Mouse (Mus musculus) CH12.LX (cell line): Measurements from ENCODE around the gene Mslnl. TPM values are rescaled to one million over a fixed set of nuclear protein-coding genes. Genes with fewer than 3 reads are reported as not detected.
A peak's percentile ranks its signal among the peaks of the same experiment; 100 is the strongest.

Experiments
- DNase-seq: peaks from one replicate; pipeline ENCODE4 v3.0.0-alpha.2; 2013; ENCODE audit errors: extremely low read depth
- H3K27ac ChIP-seq: 2 replicates; pipeline ENCODE4 v1.5.1; 2012; ENCODE audit warnings: low read depth, mild to moderate bottlenecking, control low read depth, moderate library complexity; ENCODE audit not compliant: insufficient read depth
- H3K27me3 ChIP-seq: replicated peaks from 2 replicates; pipeline ENCODE3; 2012; ENCODE audit warnings: inconsistent platforms
- H3K36me3 ChIP-seq, 2 experiments: replicated peaks in 1 of 2; 2 replicates each; pipeline versions ENCODE3 to v1.6.1; 2012; ENCODE audit warnings: inconsistent platforms in 1 of 2, low read length in 1 of 2, mild to moderate bottlenecking in 1 of 2, mixed read lengths in 1 of 2, moderate library complexity in 1 of 2; ENCODE audit not compliant: control insufficient read depth in 1 of 2, insufficient read depth in 1 of 2
- H3K4me1 ChIP-seq, 2 experiments: 2 replicates each; pipeline ENCODE4 v1.6.1; 2012; ENCODE audit warnings: inconsistent platforms in 1 of 2, moderate library complexity in 1 of 2; ENCODE audit not compliant: insufficient read depth in 2 of 2, control insufficient read depth in 1 of 2
- H3K4me2 ChIP-seq: 2 replicates; pipeline ENCODE4 v1.6.1; 2012; ENCODE audit warnings: low read depth, mild to moderate bottlenecking, control low read depth; ENCODE audit not compliant: poor library complexity, insufficient read depth, severe bottlenecking
- H3K4me3 ChIP-seq, 3 experiments: fragments of 150-350 bp in 1 of 3; sonication (generic) in 1 of 3; replicated peaks in 1 of 3; 2 replicates each; pipeline versions ENCODE3 to v1.5.1; 2011 to 2012; ENCODE audit warnings: low read depth in 2 of 3, low read length in 2 of 3, mild to moderate bottlenecking in 2 of 3, moderate library complexity in 2 of 3, control low read depth in 1 of 3, improper control_type of control experiment in 1 of 3, inconsistent platforms in 1 of 3, mixed read lengths in 1 of 3; ENCODE audit not compliant: poor library complexity in 1 of 3
- H3K79me2 ChIP-seq: replicated peaks from 2 replicates; pipeline ENCODE4 v1.6.1; 2012; ENCODE audit warnings: mild to moderate bottlenecking, moderate library complexity; ENCODE audit not compliant: control insufficient read depth, poor library complexity, insufficient read depth, severe bottlenecking; ENCODE audit errors: extremely low read depth
- H3K9ac ChIP-seq: 2 replicates; pipeline ENCODE4 v1.6.1; 2012; ENCODE audit warnings: low read depth, mild to moderate bottlenecking, control low read depth, moderate library complexity; ENCODE audit not compliant: insufficient read depth
- H3K9me3 ChIP-seq: replicated peaks from 2 replicates; pipeline ENCODE3; 2012; ENCODE audit warnings: low read length, inconsistent platforms, mixed read lengths
- BHLHE40 ChIP-seq: IDR thresholded peaks from 2 replicates; pipeline ENCODE4 v1.6.1; 2011; ENCODE audit warnings: mild to moderate bottlenecking, low read depth, low read length, improper control_type of control experiment
- CHD2 ChIP-seq: IDR thresholded peaks from 2 replicates; pipeline ENCODE4 v1.6.1; 2011; ENCODE audit warnings: low read length, improper control_type of control experiment
- CTCF ChIP-seq, 2 experiments: IDR thresholded peaks in 1 of 2; conservative IDR thresholded peaks in 1 of 2; 2 replicates each; pipeline ENCODE4 v1.5.1; 2011 to 2012; ENCODE audit warnings: low read depth in 2 of 2, low read length in 2 of 2, improper control_type of control experiment in 1 of 2, inconsistent platforms in 1 of 2, mild to moderate bottlenecking in 1 of 2, moderate library complexity in 1 of 2
- E2F4 ChIP-seq: IDR thresholded peaks from 2 replicates; pipeline ENCODE4 v1.6.1; 2011; ENCODE audit warnings: low read depth, low read length, improper control_type of control experiment; ENCODE audit not compliant: insufficient replicate concordance
- ETS1 ChIP-seq: conservative IDR thresholded peaks from 2 replicates; pipeline ENCODE4 v1.6.1; 2012; ENCODE audit warnings: low read depth, mild to moderate bottlenecking, inconsistent platforms, low read length, improper control_type of control experiment, moderate library complexity
- HCFC1 ChIP-seq: IDR thresholded peaks from 2 replicates; pipeline ENCODE4 v1.6.1; 2012; ENCODE audit warnings: low read depth, mild to moderate bottlenecking, inconsistent platforms, low read length, improper control_type of control experiment
- IRF4 ChIP-seq: IDR thresholded peaks from 2 replicates; pipeline ENCODE4 v1.6.1; 2014; ENCODE audit warnings: low read depth, mild to moderate bottlenecking, inconsistent platforms, low read length, improper control_type of control experiment
- JUN ChIP-seq: IDR thresholded peaks from 2 replicates; pipeline ENCODE4 v1.6.1; 2011; ENCODE audit warnings: low read depth, mild to moderate bottlenecking, low read length, improper control_type of control experiment, moderate library complexity; ENCODE audit not compliant: insufficient read depth
- KAT2A ChIP-seq: IDR thresholded peaks from 2 replicates; pipeline ENCODE4 v1.6.1; 2012; ENCODE audit warnings: low read length, improper control_type of control experiment, inconsistent platforms; ENCODE audit not compliant: insufficient replicate concordance
- MAFK ChIP-seq: IDR thresholded peaks from 2 replicates; pipeline ENCODE4 v1.6.1; 2011; ENCODE audit warnings: low read length, improper control_type of control experiment; ENCODE audit not compliant: insufficient replicate concordance
- MAX ChIP-seq: IDR thresholded peaks from 2 replicates; pipeline ENCODE4 v1.6.1; 2011; ENCODE audit warnings: low read length, improper control_type of control experiment
- MAZ ChIP-seq: IDR thresholded peaks from 2 replicates; pipeline ENCODE4 v1.6.1; 2012; ENCODE audit warnings: low read depth, mild to moderate bottlenecking, inconsistent platforms, low read length, improper control_type of control experiment, moderate library complexity
- MEF2A ChIP-seq: IDR thresholded peaks from 2 replicates; pipeline ENCODE4 v1.6.1; 2014; ENCODE audit warnings: low read depth, mild to moderate bottlenecking, inconsistent platforms, low read length, improper control_type of control experiment, borderline replicate concordance
- MXI1 ChIP-seq: IDR thresholded peaks from 2 replicates; pipeline ENCODE4 v1.6.1; 2011; ENCODE audit warnings: mild to moderate bottlenecking, low read depth, low read length, improper control_type of control experiment
- MYC ChIP-seq: IDR thresholded peaks from 2 replicates; pipeline ENCODE4 v1.6.1; 2011; ENCODE audit warnings: low read depth, mild to moderate bottlenecking, improper control_type of control experiment, low read length
- NRF1 ChIP-seq: IDR thresholded peaks from 2 replicates; pipeline ENCODE4 v1.6.1; 2014; ENCODE audit warnings: low read depth, mild to moderate bottlenecking, inconsistent platforms, low read length, improper control_type of control experiment, moderate library complexity
- RAD21 ChIP-seq: IDR thresholded peaks from 2 replicates; pipeline ENCODE4 v1.6.1; 2011; ENCODE audit warnings: low read depth, mild to moderate bottlenecking, low read length, improper control_type of control experiment, moderate library complexity
- RCOR1 ChIP-seq: conservative IDR thresholded peaks from 2 replicates; pipeline ENCODE4 v1.6.1; 2012; ENCODE audit warnings: low read depth, mild to moderate bottlenecking, inconsistent platforms, low read length, improper control_type of control experiment
- SIN3A ChIP-seq: IDR thresholded peaks from 2 replicates; pipeline ENCODE4 v1.6.1; 2012; ENCODE audit warnings: low read length, improper control_type of control experiment, inconsistent platforms
- SMC3 ChIP-seq: IDR thresholded peaks from 2 replicates; pipeline ENCODE4 v1.6.1; 2011; ENCODE audit warnings: low read depth, low read length, improper control_type of control experiment
- USF2 ChIP-seq: conservative IDR thresholded peaks from 2 replicates; pipeline ENCODE4 v1.6.1; 2011; ENCODE audit warnings: low read depth, low read length, improper control_type of control experiment
- ZC3H11A ChIP-seq: IDR thresholded peaks from 2 replicates; pipeline ENCODE4 v1.6.1; 2012; ENCODE audit warnings: low read depth, mild to moderate bottlenecking, inconsistent platforms, low read length, improper control_type of control experiment
- ZKSCAN1 ChIP-seq: IDR thresholded peaks from 2 replicates; pipeline ENCODE4 v1.6.1; 2012; ENCODE audit warnings: low read depth, inconsistent platforms, low read length, improper control_type of control experiment, borderline replicate concordance
- ZMIZ1 ChIP-seq: IDR thresholded peaks from 2 replicates; pipeline ENCODE4 v1.6.1; 2012; ENCODE audit warnings: low read depth, mild to moderate bottlenecking, inconsistent platforms, low read length, improper control_type of control experiment
- dilution Hi-C: fragments of 300-500 bp; cut with MboI; formaldehyde crosslinking; loops from 2 replicates; pipeline ENCODE4 v1.14.3; 2020; ENCODE audit warnings: low sequenced_read_pairs; ENCODE audit not compliant: extremely low pct_unique_long_range_greater_than_20kb, extremely low pct_ligation_motif_present
- in situ Hi-C: fragments of 300-500 bp; cut with MboI; formaldehyde crosslinking; loops from 3 replicates; pipeline ENCODE4 v1.14.3; 2019; ENCODE audit warnings: low sequenced_read_pairs, low pct_ligation_motif_present, low pct_unique_long_range_greater_than_20kb, mixed read lengths
- polyA plus RNA-seq: library from polyadenylated mRNA; unstranded; fragments of >175 nt; gene quantifications from 2 replicates; pipeline ENCODE4 v1.2.1, GENCODE M21; 2012; ENCODE audit warnings: low read depth; ENCODE audit not compliant: insufficient read length
- total RNA-seq, 2 experiments: library from RNA; depleted of rRNA; stranded (reverse); fragments of 300-350 nt in 1 of 2; fragments of >200 nt in 1 of 2; gene quantifications; 2 replicates each; pipeline ENCODE4 v1.2.3; 2012 to 2014

Mslnl gene
- total and polyA plus RNA-seq, 3 experiments, result not detected

GRCm38 (mm10) chr17:25696263-25696662 is 39.6 kb upstream of the Mslnl start:
- Histone ChIP-seq H3K4me2 (no peak overlapping the region), H3K27me3 (peaks cover 50% of the 10 kb centered on the region), H3K27ac (no peak overlapping the region), H3K36me3 (no peaks in the 10 kb centered on the region), H3K9me3 (no peaks in the 10 kb centered on the region), H3K9ac (no peak overlapping the region), H3K79me2 (no peaks in the 10 kb centered on the region), H3K4me3 (no peak overlapping the region), H3K4me1 (no peaks in the 10 kb centered on the region)
- in situ Hi-C loops (loop anchor here (5.0 to 10.0 kb wide), 3 partner anchors 184 to 301 kb away; no protein-coding TSS in a partner anchor), dilution Hi-C loops (no loop called here)
- DNase-seq, result no peak
- TF ChIP-seq ETS1 (no peak), MYC (no peak), MAX (no peak), MAZ (no peak)

GRCm38 (mm10) chr17:25698446-25698845 is 37.4 kb upstream of the Mslnl start:
- dilution Hi-C loops (no loop called here), in situ Hi-C loops (loop anchor here (5.0 to 10.0 kb wide), 3 partner anchors 186 to 304 kb away; no protein-coding TSS in a partner anchor)
- no peaks in the 10 kb centered on the region for H3K79me2 ChIP-seq
- H3K4me1 ChIP-seq, result no peaks in the 10 kb centered on the region
- no peak overlapping the region for H3K4me3 ChIP-seq
- DNase-seq, result peak; percentile 80
- no peaks in the 10 kb centered on the region for H3K9me3 ChIP-seq
- no peaks in the 10 kb centered on the region for H3K36me3 ChIP-seq
- no peak overlapping the region for H3K9ac ChIP-seq
- H3K4me2 ChIP-seq, result no peak overlapping the region
- TF ChIP-seq SMC3, result peak; percentile 92
- no peak for TF ChIP-seq USF2
- no peak for TF ChIP-seq ETS1
- TF ChIP-seq IRF4, result peak; percentile 45; the same call in 1 of the 2 replicates
- TF ChIP-seq ZC3H11A, result peak; percentile 58; the same call in 1 of the 2 replicates
- no peak for TF ChIP-seq RCOR1
- peak; percentile 72 to 96 for TF ChIP-seq CTCF (conservative IDR thresholded peaks at IDR 0.05 in 1 of 2, IDR thresholded peaks at IDR 0.05 in 1 of 2; ENCODE audit: low read depth in 2 of 2, low read length in 2 of 2)
- TF ChIP-seq ZKSCAN1, result no peak
- no peak for TF ChIP-seq E2F4
- TF ChIP-seq MAZ, result no peak
- TF ChIP-seq MXI1, result no peak
- TF ChIP-seq CHD2, result no peak
- no peak for TF ChIP-seq KAT2A
- TF ChIP-seq BHLHE40, result no peak
- no peak for TF ChIP-seq ZMIZ1
- no peak for TF ChIP-seq MEF2A
- TF ChIP-seq MYC, result no peak
- no peak for TF ChIP-seq JUN
- TF ChIP-seq NRF1, result no peak
- TF ChIP-seq MAX, result no peak
- TF ChIP-seq SIN3A, result no peak
- TF ChIP-seq MAFK, result no peak
- peak; percentile 96 for TF ChIP-seq RAD21
- TF ChIP-seq HCFC1, result no peak
- peaks cover 47% of the 10 kb centered on the region for H3K27me3 ChIP-seq
- no peak overlapping the region for H3K27ac ChIP-seq
